Mouse (Mus musculus) kidney, adult 8-10 months (tissue): ENCODE measurements at regions not wholly inside any gene's neighbourhood (a gene's known extent, or its start where the extent isn't known, plus 50 kb on each side); places are given as distances from the start of the nearest gene placed in this dataset.

Experiments
- DNase-seq, 2 experiments: peaks; one replicate each; pipeline ENCODE4 v3.0.0; 2022

- no peak for DNase-seq
Measured at GRCm38 (mm10) chr6:107378489-107378888, 151.1 kb upstream of the Lrrn1 start.

GRCm38 (mm10) chr6:107380621-107381020, 148.9 kb upstream of the Lrrn1 start:
- no peak for DNase-seq

GRCm38 (mm10) chr6:107386094-107386678, 143.4 kb upstream of the Lrrn1 start:
- DNase-seq, result no peak

GRCm38 (mm10) chr6:107389892-107390291, 139.7 kb upstream of the Lrrn1 start:
- DNase-seq, result no peak

- no peak for DNase-seq
Measured at GRCm38 (mm10) chr6:107394611-107395010, 135.0 kb upstream of the Lrrn1 start.

- DNase-seq, result no peak
Measured at GRCm38 (mm10) chr6:107415766-107416165, 113.8 kb upstream of the Lrrn1 start.

- no peak for DNase-seq
Measured at GRCm38 (mm10) chr6:107422091-107422490, 107.5 kb upstream of the Lrrn1 start.

GRCm38 (mm10) chr6:107426529-107426928, 103.0 kb upstream of the Lrrn1 start:
- DNase-seq, result no peak

GRCm38 (mm10) chr6:107431033-107431432, 98.5 kb upstream of the Lrrn1 start:
- DNase-seq, result no peak

- no peak for DNase-seq
Measured at GRCm38 (mm10) chr6:107442058-107442457, 87.5 kb upstream of the Lrrn1 start.

- no peak for DNase-seq
Measured at GRCm38 (mm10) chr6:107444336-107444735, 85.2 kb upstream of the Lrrn1 start.

- DNase-seq, result no peak
Measured at GRCm38 (mm10) chr6:107459220-107459619, 70.3 kb upstream of the Lrrn1 start.

- DNase-seq, result no peak
Measured at GRCm38 (mm10) chr6:107462440-107462839, 67.1 kb upstream of the Lrrn1 start.

- no peak for DNase-seq
Measured at GRCm38 (mm10) chr6:107473395-107473794, 56.2 kb upstream of the Lrrn1 start.

GRCm38 (mm10) chr6:107474125-107474524, 55.4 kb upstream of the Lrrn1 start:
- DNase-seq, result no peak
